Mouse (Mus musculus) thymus, adult 2 months (tissue): ENCODE results near the gene Tsnax.

Experiments
- CTCF ChIP-seq: fragments of 200-500 bp; IDR thresholded peaks from 2 replicates; pipeline ENCODE4 v1.5.1; 2012; ENCODE audit warnings: mild to moderate bottlenecking, control low read depth, low read length, moderate library complexity, borderline replicate concordance; ENCODE audit not compliant: control insufficient read depth, poor library complexity, insufficient read depth; ENCODE audit errors: extremely low read depth
- POLR2A ChIP-seq: fragments of 200-500 bp; IDR thresholded peaks from 2 replicates; pipeline ENCODE4 v1.6.1; 2012; ENCODE audit warnings: mild to moderate bottlenecking, low read length, control low read depth, moderate library complexity; ENCODE audit not compliant: control insufficient read depth, poor library complexity, insufficient read depth; ENCODE audit errors: extremely low read depth

DNA sequence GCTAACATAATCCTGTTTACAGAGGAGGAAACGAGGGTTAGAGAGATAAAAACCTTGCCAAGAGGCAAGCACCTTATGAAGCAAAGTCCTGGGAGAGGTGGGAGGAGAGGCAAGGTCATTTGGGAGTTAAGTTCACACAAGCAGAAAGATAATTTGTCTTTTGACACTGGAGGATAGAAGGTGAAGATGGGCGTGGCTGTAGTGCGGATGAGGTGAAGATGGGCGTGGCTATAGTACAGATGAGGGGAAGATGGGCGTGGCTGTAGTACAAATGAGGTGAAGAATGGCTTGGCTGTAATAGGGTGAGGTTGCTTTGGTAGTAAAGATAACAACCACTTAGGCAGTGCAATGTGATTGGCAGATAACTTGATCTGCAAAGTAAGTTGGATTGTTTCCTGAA, 18.5 kb downstream of the Tsnax start:
- TF ChIP-seq POLR2A (no peak), CTCF (no peak)
